Mouse (Mus musculus): ENCODE measurements around the gene Pkd1l2.

The Pkd1l2 gene

DNA sequence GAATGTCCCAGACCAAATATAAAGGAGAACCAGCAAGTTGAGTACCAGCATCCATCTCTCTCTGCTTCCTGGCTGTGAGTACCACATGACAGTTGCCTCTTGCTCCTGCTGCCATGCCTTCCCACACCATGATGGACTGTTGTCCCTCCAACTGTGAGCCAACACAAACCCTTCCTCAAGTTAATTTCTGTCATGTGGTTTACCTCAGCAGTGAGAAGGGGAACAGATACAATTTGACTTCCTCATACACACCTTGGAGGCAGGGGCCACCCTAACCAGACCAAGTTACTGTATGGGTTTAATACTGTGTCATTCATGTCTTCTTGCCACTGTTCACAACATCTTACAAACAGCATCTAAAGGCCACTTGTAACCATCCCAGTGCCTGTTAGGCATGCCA, 4.8 kb upstream of the Pkd1l2 start:
- DNase-seq (ENCODE audit: low read depth in 2 of 2, low spot score in 2 of 2): no peak

DNA sequence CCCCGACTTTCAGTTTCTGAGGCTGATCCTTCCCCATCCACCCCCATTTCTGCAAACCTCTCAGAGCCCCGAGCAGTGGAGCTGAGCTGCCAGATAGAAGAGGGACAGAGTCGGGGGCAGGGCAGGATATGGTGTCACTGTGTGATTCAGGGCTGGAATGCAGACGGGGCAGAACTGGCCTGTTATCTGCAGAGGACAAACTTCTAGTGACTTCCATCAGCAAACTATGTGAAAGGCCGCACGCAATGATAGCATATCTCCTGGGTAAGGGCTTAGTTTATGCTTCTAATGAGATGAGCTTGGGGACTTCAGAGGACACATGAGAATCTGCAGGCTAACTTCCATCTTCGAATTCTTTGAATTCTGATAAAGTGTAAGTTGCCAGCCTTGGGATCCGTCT, 3.3 kb upstream of the Pkd1l2 start:
- DNase-seq (ENCODE audit: low read depth in 2 of 2, low spot score in 2 of 2): no peak

DNA sequence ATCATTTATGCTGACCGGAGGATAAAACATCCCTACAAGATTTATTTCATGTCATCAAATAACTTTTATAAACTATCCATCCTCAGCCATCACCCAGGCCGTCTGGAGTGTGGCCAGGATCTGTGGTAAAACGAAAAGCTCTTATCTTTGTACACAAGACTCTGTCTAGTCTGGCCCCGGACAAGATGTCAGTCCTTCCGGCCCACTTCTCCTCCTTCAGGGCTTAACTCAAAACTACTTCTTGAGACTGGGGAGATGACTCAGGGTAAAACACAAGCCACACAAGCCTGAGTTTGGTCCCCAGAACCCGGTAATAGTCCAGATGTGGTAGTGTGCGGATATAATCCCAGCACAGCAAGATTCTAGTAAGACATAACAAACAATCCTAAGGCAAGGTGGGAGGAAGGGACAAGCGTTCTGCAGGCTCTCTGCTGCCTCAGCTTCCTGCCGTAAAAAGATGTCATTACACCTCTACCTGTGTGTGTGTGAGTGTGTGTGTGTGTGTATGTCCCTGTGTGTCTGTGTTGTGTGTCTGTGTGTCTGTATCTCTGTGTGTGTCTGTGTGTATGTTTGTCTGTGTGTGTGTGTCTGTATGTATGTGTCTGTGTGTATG, 804 bp upstream of the Pkd1l2 start:
- DNase-seq (ENCODE audit: low read depth in 2 of 2, low spot score in 2 of 2): no peak

DNA sequence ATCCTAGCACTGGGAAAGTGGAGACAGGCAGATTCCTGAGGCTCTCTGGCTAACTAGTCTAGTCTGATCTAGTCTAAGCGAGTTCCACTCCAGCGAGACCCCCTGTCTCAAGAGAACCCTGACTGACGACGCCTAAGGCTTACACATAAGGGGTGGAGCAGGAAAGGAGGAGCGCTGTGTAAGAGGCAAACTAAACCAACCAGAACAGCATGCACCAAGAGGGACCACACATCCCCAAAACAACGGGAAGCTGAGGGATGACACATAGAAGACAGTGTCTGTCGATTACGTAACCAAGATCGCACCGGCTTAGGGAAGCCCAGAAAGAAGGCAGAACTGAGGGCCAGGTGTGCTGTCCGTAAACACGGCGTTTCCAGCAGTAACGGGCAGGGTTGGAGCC, 2.6 kb downstream of the Pkd1l2 start:
- DNase-seq (ENCODE audit: low read depth in 2 of 2, low spot score in 2 of 2): no peak

DNA sequence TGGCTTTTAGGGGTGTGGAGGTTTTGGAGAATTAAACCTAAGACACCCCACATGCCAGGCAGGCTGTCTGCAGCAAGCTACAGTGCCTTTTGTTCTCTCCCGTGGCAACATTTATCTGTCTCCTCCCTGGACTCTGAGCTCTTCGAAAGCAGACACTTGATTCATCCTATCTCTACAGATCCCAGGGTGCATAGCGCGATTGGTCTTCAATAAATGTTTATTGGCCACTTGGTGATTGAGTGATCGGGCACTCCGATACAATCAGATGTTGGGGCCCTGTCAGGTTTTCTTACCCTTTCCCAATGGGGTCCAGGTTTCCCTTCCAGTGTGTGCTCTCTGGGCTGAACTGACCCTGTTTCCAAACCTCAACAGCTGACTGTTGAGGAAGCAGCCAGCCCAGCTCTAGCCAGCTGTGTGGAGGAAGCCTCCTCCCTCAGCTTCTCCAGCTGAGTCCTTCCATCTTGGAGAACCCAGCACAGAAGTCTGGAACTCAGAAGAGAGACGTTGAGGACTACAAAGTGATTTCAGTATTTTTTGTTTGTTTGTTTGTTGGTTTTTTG, 3.8 kb downstream of the Pkd1l2 start:
- DNase-seq (ENCODE audit: low read depth in 2 of 2, low spot score in 2 of 2): no peak

DNA sequence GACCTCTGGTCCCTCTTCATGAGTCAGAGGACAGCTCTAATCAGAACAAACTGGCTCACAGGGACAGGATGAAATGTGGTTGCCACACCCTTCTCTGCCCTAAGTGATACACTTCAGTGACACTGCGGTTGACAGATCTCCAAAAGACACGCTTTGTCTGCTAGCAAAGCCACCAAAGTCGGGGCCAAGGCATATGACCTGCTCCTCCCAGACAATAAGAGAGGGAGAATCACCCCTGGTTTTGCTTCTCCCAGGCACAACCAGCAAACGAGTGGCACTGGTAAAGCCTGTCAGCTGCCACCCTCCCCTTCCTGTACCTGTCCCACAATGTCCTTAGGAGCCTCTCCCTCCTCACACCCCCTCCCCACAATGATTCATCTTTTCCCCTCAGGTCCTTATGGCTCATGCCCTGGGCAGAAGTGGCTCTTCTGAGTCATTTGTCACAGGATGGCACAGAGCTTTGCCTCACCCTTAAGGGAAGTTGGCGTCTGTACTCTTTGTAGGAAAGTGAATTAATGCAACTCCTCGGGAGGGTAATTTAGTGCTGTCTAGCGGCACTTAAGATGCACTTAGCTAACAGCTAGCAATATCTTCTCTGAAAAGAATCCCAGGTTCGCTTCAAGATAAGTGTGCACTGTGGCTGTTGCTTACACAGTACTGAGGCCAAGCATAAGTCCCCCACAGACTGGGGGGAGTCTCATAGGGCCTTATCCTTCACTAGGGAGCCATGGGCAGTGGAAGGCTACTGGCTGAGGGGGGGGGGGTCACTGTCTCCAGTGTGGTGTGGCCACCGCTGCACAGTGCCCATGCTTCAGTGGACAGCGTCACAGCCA, 7.7 kb downstream of the Pkd1l2 start:
- DNase-seq (ENCODE audit: low read depth in 2 of 2, low spot score in 2 of 2): no peak

DNA sequence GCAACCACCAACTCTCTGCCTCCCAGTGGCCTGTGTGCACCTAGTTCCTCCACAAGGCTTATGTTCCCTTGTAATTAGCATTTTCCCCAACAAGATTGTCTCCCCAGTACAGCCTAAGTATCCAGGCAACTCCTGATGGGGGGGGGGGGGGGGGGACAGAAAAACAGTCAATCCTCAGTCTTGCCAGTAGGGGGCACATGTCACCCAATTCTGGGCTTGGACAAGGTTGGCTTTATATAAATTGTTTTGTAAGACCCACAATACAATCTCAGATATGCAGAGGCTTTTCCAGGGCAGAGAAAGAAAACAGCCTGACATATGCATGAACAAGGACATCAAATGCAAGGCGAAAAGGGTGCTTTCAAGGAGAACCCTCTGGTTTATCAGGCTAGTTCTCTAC, 12.5 kb downstream of the Pkd1l2 start:
- no peak for DNase-seq (ENCODE audit: low read depth in 2 of 2, low spot score in 2 of 2)

DNA sequence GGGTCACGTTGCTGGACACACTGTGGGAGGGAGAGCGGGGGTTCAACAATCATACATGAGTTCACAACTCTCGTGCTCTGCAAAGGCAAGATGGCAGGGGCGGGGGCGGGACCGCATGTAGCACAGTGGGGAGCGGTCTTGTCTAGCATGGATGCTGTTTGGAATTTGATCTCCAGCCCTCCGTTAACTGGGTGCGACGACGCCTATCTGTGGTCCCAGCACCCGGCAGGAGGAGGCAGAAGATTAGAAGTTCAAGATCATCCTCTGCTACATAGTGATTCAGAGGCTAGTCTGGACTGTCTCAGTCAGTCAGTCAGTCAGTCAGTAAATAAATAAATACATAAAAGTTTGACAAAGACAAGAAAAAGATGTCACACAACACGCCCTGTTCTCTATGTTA, 14.0 kb downstream of the Pkd1l2 start:
- no peak for DNase-seq (ENCODE audit: low read depth in 2 of 2, low spot score in 2 of 2)

DNA sequence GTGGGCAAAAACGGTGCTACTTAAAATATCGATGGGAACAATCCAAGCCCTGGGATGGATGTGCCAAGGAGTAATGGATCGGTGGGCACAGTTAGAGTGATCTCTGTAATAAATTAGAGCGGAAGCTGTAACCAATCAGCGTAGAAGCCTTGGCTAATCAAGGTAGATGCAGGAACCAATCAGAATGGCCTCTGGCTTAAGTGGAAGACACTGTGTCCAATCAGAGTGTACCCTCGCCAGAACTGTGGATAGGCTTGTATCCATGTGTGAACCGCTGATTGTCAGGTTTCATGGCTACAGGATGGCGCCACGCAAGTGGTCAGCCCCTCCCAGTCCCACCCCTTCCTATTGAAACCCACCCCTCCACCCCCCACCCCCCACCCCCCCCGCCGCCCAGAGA, 14.9 kb downstream of the Pkd1l2 start:
- DNase-seq (ENCODE audit: low read depth in 2 of 2, low spot score in 2 of 2): no peak

DNA sequence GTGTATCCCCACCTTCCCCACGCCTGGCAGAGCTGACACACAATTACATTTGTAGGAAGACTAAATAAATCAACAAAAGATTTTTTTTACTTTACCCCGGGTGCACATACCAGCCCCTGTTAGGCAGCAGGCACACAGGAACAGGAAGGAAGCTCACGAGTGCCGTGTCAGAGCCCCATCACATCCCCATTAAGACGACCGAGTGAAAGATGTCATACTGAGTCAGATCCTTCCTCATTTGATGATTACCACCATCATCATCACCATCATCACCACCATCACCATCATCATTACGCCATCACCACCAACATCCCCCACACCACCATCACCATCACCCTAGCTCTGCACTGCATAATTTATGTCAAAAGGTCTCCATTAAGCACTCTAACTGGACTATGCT, 15.3 kb downstream of the Pkd1l2 start:
- no peak for DNase-seq (ENCODE audit: low read depth in 2 of 2, low spot score in 2 of 2)

DNA sequence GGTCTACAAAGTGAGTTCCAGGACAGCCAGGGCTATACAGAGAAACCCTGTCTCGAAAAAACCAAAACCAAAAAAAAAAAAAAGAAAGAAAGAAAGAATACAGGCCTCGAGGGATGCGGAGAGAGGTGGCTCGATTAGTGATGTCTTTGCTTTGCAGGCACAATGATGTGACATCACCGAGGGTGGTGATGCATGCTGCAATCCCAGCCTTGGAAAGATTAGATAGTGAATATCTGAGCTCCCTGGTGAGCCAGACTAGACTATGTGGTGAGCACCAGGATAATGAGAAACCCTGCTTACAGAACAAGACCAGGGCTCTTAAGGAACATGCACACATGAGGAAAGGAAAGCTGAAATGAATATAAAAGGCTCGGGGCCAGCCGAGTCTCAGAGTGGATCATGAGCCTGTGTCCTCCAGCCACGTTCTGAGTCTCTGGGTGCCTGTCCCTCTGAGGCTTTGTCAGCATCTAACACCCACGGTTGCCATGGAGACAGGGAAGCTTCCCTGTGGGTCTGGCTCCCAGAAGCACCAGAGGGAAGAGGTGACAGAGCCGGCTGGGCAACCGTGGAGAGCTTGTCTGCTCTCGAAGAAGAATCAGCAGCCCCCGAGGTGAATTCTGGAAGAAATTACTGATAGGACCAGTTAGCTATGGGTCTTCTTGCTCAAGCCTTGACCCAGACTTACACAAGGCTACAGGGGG, 20.9 kb downstream of the Pkd1l2 start:
- no peak for DNase-seq (ENCODE audit: low read depth in 2 of 2, low spot score in 2 of 2)

DNA sequence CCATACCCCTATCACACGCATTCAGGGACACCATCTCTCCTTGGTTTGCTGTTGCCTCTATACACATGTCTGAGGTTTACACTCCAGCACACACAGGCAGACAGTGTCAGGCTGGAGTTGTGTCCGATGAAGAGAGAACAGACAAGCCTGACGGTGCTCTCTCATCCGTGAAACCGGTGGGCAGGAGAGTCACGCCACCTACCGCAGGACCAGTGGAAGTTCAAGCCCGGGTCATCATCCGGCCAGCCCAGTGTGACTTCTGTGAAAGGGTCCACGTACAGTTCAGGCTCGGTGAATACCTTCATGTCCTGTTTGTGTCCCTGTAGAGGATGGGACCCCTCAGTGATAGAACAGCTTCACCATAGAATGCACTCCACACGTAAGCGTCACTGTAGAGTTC, 21.9 kb downstream of the Pkd1l2 start:
- no peak for DNase-seq (ENCODE audit: low read depth in 2 of 2, low spot score in 2 of 2)

DNA sequence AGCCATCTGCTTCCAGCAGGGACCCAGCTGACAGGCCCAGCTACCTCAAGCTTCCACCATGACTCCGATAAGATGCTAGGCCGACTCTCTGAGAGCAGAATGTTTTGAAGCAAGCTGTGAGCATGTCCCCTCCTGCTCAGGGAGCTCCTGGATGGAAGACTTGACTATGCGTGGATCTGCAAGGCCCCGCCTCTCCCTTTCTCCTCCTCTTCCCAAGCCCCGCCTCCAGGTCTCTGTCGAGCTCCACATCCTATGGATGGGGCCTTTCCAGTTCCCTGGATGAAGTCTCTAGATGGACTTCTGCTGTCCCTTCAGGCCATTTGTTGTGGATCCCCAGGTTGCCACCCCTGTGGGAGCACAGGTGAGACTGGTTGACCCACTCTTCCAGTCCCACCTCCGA, 23.2 kb downstream of the Pkd1l2 start:
- DNase-seq (ENCODE audit: low read depth in 2 of 2, low spot score in 2 of 2): no peak

DNA sequence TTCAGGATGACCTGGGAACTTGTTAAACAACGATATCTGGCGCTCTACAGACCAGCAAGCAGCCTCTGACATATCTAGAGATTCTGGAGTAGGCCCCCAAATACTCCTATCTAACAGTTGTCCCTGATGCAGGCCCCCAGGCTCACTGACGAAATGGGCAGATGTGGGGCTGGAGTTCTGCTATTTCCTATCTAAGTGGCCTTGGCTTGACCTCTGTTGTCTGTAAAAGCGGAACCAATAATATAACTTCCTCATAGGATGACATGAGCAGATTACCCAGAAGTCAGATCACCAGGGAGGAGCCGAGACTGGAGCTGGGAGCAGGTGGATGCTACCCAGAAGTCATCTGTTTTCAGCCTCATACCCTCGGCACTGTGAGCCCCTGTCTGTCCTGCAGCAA, 27.2 kb downstream of the Pkd1l2 start:
- DNase-seq (ENCODE audit: low read depth in 2 of 2, low spot score in 2 of 2): no peak

DNA sequence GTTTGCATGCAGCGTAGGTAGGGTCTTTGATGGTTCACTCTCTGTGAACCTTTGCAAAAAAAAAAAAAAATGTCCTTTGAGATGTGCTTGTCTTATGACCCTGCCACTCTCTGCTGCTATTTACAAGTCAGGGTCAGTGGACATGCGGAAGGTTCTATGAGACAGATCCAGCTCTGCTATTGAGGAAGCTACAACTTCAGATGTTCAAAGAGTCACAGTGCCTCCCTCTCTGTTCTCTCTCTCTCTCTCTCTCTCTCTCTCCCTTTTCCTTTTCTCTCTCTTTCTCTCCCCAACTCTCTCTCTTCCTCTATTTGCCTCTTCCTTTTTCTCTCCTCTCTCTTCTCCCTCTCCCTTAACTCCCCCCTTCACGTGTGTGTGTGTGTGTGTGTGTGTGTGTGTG, 28.1 kb downstream of the Pkd1l2 start:
- DNase-seq (ENCODE audit: low read depth in 2 of 2, low spot score in 2 of 2): no peak

DNA sequence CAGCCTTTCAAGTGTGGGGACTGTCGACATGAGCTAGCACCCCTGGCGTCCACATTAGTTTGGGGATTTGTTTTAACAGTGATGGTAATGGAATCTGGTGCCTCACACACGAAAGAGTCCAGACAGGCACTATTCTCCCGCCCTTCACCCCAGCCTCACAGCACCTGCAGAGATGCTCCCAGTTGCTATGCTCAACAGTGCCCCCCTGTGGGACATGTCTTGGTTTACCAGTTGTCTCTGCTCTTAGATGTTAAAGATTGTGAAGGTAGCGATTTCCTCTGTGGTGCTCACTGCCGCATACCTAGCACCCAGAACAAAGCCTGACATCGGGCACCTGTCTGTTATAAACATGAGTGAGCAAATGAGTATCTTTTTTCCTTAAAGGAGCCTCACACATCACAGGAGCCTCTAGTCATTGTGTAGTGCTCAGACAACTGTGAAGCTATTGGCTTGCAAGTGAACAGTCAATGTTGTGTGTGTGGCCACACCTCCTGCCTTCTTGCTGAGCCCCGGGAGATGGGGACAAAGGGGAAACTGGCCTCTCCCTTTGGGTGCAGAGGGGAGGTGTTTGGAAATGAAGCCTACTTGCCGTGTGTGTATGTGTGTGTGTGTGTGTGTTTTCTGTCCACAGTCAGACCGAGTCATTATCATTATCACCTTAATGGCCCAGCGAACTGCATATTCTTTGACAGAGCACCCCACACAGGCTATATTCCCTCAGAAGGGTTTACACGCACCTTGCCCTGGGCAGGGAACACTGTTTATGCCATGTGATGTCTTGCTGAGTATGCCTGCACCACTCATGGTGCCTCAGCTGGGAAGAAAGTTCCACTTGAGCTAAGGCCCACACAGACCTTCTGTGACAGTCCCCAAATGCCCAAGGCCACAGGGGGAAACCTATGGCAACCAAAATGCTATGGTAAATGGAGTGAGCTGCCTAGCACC, 28.8 kb downstream of the Pkd1l2 start:
- DNase-seq (ENCODE audit: low read depth in 2 of 2, low spot score in 2 of 2): peak; percentile 3 to 18

DNA sequence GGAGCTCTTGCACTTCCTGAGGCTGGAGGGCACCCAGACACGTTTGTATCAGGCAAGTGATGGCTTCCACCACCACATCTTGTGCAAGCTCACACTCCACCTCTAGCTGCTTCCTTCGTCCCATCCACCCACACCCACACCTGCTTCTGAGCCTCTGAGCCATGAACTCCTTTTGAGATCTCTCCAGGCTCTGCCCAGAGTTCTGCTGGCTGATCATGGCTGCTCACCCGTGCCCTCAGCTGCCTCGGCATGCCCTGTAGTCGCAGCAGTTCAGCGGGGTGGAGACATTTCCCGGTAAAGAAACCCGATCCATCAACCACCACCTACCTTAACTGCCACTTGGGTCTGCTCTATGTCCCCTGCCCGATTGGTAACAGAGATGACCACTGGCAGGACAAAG, 30.9 kb downstream of the Pkd1l2 start:
- no peak for DNase-seq (ENCODE audit: low read depth in 2 of 2, low spot score in 2 of 2)

DNA sequence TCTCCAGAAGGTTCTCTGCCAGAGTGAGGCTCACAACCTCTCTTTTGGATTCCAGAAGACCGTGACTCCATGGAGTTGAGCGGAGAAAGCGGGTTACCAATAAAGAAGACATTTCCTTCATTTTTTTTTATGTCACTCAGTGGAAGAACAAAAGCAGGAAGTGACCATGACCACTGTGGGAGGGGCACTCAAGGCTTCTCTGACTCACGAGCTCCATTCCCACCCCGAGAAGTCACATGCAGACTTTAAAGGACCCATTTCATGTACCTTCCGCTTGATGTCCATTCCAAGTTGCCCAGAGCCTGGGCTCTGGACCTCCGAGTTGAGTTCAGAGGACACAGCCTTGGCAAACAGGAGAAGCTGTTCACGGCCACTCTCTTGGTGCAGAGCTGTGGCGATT, 31.5 kb downstream of the Pkd1l2 start:
- no peak for DNase-seq (ENCODE audit: low read depth in 2 of 2, low spot score in 2 of 2)

DNA sequence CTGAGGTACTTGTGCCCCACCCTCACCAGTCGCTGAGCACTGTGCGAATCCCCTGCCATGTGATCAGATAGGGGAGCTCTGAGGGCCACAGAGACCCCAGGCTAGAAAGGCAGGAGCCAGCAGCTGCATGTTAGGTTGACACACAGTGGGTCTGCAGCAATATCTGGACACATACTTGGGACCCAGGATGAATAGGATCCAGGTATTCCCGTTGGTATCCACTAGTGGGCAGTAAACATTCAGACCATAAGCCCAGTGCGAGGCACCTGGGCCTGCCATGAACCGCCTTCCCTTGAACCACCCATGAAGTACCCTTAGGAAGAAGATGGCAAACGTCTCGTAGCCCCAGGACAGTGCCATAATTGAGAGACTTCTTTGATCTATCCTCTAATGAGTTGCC, 32.8 kb downstream of the Pkd1l2 start:
- no peak for DNase-seq (ENCODE audit: low read depth in 2 of 2, low spot score in 2 of 2)

DNA sequence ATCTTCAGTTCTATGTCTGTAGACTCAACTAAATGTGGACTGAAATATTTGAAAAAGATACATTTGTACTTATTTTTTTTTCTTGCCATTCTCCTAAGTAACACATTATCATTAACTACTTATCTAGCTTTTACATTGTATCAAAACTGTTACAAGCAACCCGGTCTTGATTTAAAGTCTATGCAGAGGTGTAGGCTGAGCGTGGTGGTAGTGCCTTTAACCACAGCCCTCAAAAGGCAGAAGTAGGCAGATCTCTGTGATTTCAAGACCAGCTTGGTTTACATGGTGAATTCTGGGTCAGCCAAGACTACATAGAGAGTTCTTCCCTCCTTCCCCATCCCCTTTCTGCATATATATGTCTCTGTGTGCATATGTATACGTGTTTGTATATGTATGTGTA, 38.7 kb downstream of the Pkd1l2 start:
- DNase-seq (ENCODE audit: low read depth in 2 of 2, low spot score in 2 of 2): no peak

DNA sequence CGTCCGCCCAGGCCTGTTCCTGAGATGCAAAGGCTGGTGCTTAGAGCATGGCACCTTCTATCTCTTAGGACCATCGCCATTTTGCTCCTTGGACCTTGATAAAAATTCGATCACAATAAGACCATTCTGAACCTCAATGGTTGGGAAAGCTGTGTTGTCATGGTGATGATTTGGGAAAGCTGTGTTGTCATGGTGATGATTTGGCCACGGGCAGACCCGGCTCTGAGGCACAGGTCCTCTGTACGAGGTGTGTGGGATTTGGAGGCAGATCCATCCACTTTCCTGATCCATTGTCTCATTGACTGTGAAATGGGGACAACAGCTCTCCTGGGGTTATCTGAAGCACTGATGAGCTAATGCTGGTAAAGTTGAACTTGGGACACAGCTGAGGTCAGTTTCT, 42.4 kb downstream of the Pkd1l2 start:
- no peak for DNase-seq (ENCODE audit: low read depth in 2 of 2, low spot score in 2 of 2)

Measured in CD8-positive naive resting alpha-beta T cell, adult 2 months (primary cell).